Mouse (Mus musculus) lung, postnatal 0 days (tissue): Measurements from ENCODE around the gene Pmvk.

ENCODE experiments used
- CTCF ChIP-seq: IDR thresholded peaks from 2 replicates; pipeline ENCODE4 v1.5.1; 2016; ENCODE audit warnings: antibody characterized with exemption, mild to moderate bottlenecking
- EP300 ChIP-seq: IDR thresholded peaks from 2 replicates; pipeline ENCODE4 v1.6.1; 2016; ENCODE audit warnings: antibody characterized with exemption, mild to moderate bottlenecking, control low read depth

- TF ChIP-seq CTCF (no peak), EP300 (no peak)
Measured at GRCm38 (mm10) chr3:89416158-89416557, 38.2 kb upstream of the Pmvk start.
